Mouse (Mus musculus): ENCODE measurements around the gene Mthfr. TPM values are rescaled to one million over a fixed set of nuclear protein-coding genes. Genes with fewer than 3 reads are reported as not detected.
A peak's percentile ranks its signal among the peaks of the same experiment; 100 is the strongest.

Gene Mthfr
- polyA plus RNA-seq (2015; fragmentation: Nextera tagmentation; extraction: Ambion mirVana) = 16.6 and 17.1 TPM in 2 replicates

DNA sequence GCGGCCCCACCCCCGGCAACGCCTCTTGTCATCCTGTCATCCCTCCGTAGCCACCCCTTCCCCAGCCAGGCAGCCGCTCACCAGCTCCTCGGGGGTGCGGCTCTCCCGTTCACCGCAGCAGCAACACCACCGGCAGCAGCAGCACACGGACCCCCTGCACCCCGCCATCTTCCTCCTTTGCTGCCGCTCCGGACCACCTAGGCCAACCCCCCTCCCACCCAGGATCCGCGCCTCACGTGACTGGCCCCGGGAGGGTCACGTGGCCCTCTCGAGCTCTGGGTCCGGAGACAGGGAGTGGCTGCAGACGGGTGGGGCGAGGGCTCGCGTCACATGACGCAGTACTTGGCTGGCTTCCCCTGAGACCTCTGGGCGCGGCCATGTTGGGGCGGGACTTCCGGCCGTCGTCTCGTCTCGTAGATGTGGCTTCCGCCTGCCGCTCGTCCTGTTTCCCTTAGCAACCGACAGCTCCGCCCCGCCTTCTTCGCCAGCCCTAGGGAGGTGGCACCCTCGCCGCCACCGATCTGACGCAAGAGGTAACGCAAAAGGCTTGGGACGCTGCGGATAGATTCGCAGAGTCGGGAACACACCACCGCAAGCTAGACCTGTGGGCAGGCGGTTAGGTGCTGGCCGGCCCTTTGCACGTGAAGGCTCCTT, at the start of gene Mthfr, which contains the start of gene Clcn6:
Gene Mthfr (plus strand): TSS at position 478 of the 654 bp plus-strand sequence.
Gene Clcn6 (minus strand): TSS at position 222 of the 654 bp plus-strand sequence.
- Histone ChIP-seq H3K27me3 (no peaks in the 10 kb centered on the region), H3K27ac (replicated peaks) (peak within 1 kb of the TSS; percentile 85), H3K4me3 (peak within 1 kb of the TSS; percentile 57), H3K36me3 (peaks cover 21% of the 10 kb centered on the region; the same call in 1 of the 2 replicates), H3K4me1 (peaks cover 55% of the 10 kb centered on the region), H3K9me3 (no peaks in the 10 kb centered on the region), H3K9ac (replicated peaks) (peak within 1 kb of the TSS; percentile 69), H3K4me2 (replicated peaks) (peak within 1 kb of the TSS; percentile 67)
- WGBS = under 1% methylated on average over 54 of the region's 54 CpGs
- peak; percentile 94 for ATAC-seq (replicated peaks)

DNA sequence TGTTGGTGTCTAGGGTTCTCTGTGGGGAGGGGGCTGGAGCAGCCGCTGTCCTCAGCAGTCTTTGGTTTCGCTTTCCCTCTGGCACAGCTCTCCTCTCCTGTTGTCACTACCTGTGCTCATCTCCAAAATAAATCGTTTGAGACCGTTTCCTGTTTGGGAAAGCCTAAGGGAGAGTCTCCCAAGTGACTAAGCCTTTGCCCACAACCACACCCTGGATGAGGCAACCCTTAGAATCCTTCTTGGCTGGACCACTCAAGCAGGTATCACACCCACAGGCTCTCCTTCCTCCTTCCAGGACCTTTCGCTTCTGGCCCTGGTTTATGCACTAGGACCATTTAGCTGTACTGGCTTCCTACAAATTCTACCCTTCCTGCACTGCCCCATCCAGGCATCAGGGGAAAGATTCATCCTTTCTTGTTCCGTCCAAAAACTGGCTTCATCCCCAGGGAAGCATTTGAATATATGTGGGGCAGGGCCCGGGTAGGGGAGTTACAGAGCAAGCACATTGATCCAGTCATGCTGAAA, 45.2 kb upstream of the Mthfr start:
- Histone ChIP-seq H3K9me3 (no peaks in the 10 kb centered on the region), H3K4me3 (no peak overlapping the region), H3K27me3 (no peaks in the 10 kb centered on the region), H3K27ac (replicated peaks) (no peak overlapping the region), H3K9ac (replicated peaks) (no peak overlapping the region), H3K4me2 (replicated peaks) (no peak overlapping the region), H3K36me3 (no peaks in the 10 kb centered on the region), H3K4me1 (no peaks in the 10 kb centered on the region)
- no peak for ATAC-seq (replicated peaks)
- whole genome bisulfite sequencing = 67% methylated on average over 7 of the region's 7 CpGs

DNA sequence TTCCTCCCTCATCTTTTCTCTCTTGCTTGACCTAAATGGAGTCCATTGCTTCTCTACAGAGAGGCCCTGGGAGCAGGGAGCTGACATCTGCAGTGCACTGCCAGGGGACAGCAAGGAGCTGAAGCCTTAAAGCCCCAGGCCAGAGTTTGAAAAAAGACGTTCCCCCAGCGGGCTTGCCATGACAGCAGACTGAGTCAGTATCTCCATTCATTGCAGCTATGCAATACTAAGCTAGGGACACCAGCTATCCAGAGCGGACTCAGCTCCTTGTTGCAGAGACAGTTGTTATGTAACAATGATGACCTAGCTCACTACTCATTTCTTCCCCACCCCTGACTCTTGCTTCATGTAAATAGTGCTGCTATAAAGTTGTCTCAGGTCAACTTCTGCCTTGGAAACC, 43.6 kb upstream of the Mthfr start:
- Histone ChIP-seq H3K4me1 (no peaks in the 10 kb centered on the region), H3K27ac (replicated peaks) (no peak overlapping the region), H3K4me3 (no peak overlapping the region), H3K36me3 (no peaks in the 10 kb centered on the region), H3K9me3 (no peaks in the 10 kb centered on the region), H3K27me3 (no peaks in the 10 kb centered on the region), H3K4me2 (replicated peaks) (no peak overlapping the region), H3K9ac (replicated peaks) (no peak overlapping the region)
- no peak for ATAC-seq (replicated peaks)
- WGBS = 89% methylated on average over 3 of the region's 3 CpGs

DNA sequence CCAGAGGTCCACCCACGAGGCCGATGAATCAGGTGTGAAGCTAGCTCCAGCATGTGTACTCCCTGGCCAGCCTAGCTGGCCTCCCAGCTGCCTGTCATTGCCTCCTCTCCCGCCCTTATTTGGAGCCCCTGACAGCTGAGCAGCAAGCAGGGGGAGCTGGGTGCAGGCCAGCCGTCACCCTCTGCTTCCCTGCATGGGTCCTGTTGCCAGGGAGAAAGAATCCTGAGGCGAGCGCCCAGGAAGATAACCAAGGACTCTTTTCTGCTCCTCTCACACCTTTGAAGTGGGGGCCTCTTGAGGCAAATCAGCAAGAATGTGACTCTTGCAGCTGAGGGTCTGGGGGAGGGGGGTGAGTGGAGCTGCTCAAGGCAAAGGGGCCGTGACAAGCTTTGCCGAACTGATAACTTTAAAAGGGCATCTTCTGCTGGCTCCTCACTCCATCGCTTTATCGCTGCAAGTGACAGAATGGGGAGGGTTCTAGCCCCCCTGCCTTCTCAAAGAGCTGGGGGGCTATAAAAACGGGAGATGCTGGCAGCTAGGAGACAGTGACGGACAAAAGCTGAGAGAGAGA, 38.6 kb upstream of the Mthfr start, which contains the start of gene Nppa:
Gene Nppa (plus strand): TSS at position 521 of the 571 bp plus-strand sequence.
- Histone ChIP-seq H3K4me2 (replicated peaks) (no peak within 1 kb of the TSS), H3K27me3 (no peaks in the 10 kb centered on the region), H3K4me1 (0 out of 2 replicates have a peak, but pooled peaks cover 4% of the 10 kb centered on the region), H3K9ac (replicated peaks) (no peak within 1 kb of the TSS), H3K4me3 (no peak within 1 kb of the TSS), H3K27ac (replicated peaks) (0 out of 2 replicates have a peak within 1 kb of the TSS, but pooled peaks have one; percentile 25), H3K36me3 (peaks cover 14% of the 10 kb centered on the region), H3K9me3 (no peaks in the 10 kb centered on the region)
- 50% methylated on average over 12 of the region's 12 CpGs for WGBS
- peak; percentile 37; the same call in 1 of the 2 replicates for ATAC-seq (replicated peaks)

DNA sequence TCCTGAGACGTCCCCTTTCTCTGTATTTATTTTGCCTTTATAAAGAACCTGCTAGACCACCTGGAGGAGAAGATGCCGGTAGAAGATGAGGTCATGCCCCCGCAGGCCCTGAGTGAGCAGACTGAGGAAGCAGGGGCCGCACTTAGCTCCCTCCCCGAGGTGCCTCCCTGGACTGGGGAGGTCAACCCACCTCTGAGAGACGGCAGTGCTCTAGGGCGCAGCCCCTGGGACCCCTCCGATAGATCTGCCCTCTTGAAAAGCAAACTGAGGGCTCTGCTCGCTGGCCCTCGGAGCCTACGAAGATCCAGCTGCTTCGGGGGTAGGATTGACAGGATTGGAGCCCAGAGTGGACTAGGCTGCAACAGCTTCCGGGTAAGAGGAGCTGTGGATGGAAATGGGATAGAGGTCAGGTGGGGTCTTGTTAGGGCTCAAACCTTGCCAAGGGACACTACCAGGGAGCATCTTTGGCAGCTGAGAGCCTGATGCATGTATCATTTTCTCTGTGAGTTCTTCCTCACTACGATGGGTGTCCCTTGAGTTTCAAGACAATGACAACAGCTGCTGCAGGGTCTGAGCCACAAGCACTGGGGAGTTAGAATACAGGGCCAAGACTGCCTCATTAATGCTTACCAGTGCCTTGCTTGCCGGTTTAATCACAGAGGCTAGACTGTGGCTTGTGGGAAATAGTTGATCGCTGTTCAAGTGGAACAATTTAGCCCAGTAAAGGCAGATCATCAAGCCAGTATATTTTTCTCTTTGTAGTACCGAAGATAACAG, 37.7 kb upstream of the Mthfr start:
- Histone ChIP-seq H3K4me1 (0 out of 2 replicates have a peak, but pooled peaks cover 4% of the 10 kb centered on the region), H3K36me3 (peaks cover 23% of the 10 kb centered on the region), H3K4me3 (no peak overlapping the region), H3K27me3 (no peaks in the 10 kb centered on the region), H3K27ac (replicated peaks) (0 out of 2 replicates have a peak overlapping the region, but pooled peaks have one; percentile 25), H3K9ac (replicated peaks) (no peak overlapping the region), H3K9me3 (no peaks in the 10 kb centered on the region), H3K4me2 (replicated peaks) (no peak overlapping the region)
- 80% methylated on average over 17 of the region's 17 CpGs for WGBS
- ATAC-seq (replicated peaks) = 0 out of 2 replicates have a peak, but pooled peaks have one; percentile 34

DNA sequence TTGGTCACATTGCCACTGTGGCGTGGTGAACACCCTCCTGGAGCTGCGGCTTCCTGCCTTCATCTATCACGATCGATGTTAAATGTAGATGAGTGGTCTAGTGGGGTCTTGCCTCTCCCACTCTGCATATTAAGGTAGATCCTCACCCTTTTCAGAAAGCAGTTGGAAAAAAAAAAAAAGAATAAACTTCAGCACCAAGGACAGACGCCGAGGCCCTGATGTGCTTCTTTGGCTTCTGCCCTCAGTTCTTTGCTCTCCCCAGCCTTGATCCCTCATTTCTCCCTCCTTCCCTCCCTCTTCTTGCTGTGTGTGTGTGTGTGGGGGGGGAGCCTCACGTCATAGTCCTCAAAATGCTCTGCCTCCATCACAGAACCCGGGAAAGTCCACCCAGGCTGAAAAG, 37.0 kb upstream of the Mthfr start:
- peaks cover 30% of the 10 kb centered on the region for H3K36me3 ChIP-seq
- H3K4me1 ChIP-seq = 0 out of 2 replicates have a peak, but pooled peaks cover 4% of the 10 kb centered on the region
- no peak overlapping the region for H3K9ac ChIP-seq (replicated peaks)
- H3K27me3 ChIP-seq = no peaks in the 10 kb centered on the region
- no peak overlapping the region for H3K27ac ChIP-seq (replicated peaks)
- H3K4me2 ChIP-seq (replicated peaks) = no peak overlapping the region
- ATAC-seq (replicated peaks) = no peak
- no peaks in the 10 kb centered on the region for H3K9me3 ChIP-seq
- 49% methylated on average over 8 of the region's 8 CpGs for WGBS
- H3K4me3 ChIP-seq = no peak overlapping the region

DNA sequence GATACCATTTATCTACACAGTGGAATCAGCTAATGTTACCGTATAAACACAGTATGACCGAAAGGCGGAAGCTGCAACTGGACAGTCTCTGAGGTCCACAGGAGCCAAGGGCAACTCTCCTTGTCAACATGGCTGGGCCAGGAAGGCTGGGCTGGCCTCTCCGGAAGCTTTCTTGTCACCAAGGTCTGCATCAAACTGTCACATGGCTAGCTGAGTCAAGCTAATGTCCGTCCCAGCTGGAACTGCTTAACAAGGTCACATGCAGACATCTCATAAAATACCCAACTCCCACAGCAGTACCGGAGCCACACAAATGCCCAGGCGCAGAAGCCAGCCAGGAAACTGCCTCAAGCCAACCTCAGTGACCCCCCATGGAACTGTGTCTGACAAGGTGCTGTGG, 34.5 kb upstream of the Mthfr start:
- Histone ChIP-seq H3K9ac (replicated peaks) (no peak overlapping the region), H3K4me3 (no peak overlapping the region), H3K36me3 (peaks cover 55% of the 10 kb centered on the region), H3K27ac (replicated peaks) (no peak overlapping the region), H3K4me2 (replicated peaks) (no peak overlapping the region), H3K9me3 (no peaks in the 10 kb centered on the region), H3K27me3 (no peaks in the 10 kb centered on the region), H3K4me1 (0 out of 2 replicates have a peak, but pooled peaks cover 4% of the 10 kb centered on the region)
- ATAC-seq (replicated peaks) = no peak
- WGBS = 92% methylated on average over 7 of the region's 7 CpGs

DNA sequence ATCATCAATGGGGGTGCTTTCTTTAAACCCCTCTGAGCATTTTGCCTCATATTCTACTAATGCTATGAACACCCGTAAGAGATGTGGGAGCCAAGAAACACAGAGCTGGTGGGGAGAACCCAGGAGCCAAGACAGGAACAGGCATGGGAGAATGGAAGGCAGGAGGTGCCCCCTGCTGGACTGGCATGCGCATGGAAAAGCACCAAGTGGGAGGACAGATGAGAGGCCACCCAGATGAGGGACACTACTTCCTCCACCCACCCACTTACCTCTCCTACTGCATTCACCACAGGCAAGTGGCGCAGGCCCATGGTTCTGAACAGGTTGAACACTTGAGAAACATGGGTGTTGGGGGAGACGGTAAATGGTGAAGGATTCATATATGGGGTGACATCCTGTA, 30.5 kb upstream of the Mthfr start:
- Histone ChIP-seq H3K9me3 (no peaks in the 10 kb centered on the region), H3K9ac (replicated peaks) (no peak overlapping the region), H3K4me3 (no peak overlapping the region), H3K27ac (replicated peaks) (no peak overlapping the region), H3K4me2 (replicated peaks) (no peak overlapping the region), H3K4me1 (no peaks in the 10 kb centered on the region), H3K36me3 (peaks cover 95% of the 10 kb centered on the region), H3K27me3 (no peaks in the 10 kb centered on the region)
- 76% methylated on average over 4 of the region's 4 CpGs for WGBS
- ATAC-seq (replicated peaks) = peak; percentile 38; the same call in 1 of the 2 replicates

DNA sequence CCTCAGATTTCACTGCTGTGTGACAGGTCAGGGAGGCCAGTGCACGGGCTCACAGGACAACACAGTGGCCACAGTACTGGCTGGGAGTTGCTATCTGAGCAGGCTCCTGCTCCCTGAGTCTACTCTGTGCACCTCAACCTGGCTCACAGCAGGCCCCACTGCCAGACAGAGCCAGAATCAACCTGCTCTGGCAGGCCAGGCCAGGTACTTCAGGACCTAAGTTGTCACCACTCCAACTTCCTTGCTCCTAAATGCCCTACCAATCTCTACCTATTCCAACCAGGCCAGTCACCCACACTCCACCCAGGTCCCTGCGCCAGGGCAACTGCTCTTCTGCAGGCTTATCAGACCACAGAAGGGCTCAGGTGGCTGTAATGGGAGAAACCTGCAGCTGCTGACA, 29.2 kb upstream of the Mthfr start:
- H3K4me2 ChIP-seq (replicated peaks) = no peak overlapping the region
- ATAC-seq (replicated peaks) = no peak
- H3K36me3 ChIP-seq = peaks cover 100% of the 10 kb centered on the region
- H3K9me3 ChIP-seq = no peaks in the 10 kb centered on the region
- no peak overlapping the region for H3K9ac ChIP-seq (replicated peaks)
- H3K4me3 ChIP-seq = no peak overlapping the region
- no peak overlapping the region for H3K27ac ChIP-seq (replicated peaks)
- 92% methylated on average over 2 of the region's 2 CpGs for WGBS
- no peaks in the 10 kb centered on the region for H3K4me1 ChIP-seq
- H3K27me3 ChIP-seq = no peaks in the 10 kb centered on the region

DNA sequence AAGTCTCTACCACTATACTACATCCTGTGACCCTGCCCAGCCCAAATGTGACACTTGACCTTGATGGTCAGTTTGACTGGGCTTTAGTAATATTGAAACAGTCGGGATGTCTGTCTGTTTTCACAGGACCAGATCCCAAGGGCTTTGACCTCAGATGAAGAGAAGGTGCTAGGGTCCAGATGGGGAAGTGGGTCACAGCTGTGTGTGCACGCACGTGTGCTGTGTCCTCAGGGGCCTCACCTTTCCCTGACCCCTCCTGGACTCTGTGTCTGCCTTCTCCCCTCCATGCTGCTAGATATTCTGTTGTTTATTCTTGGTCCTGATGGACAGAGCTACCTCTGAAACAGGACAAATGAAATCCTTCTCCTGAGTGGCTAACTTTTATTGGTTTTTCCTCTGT, 27.5 kb upstream of the Mthfr start:
- H3K27me3 ChIP-seq = no peaks in the 10 kb centered on the region
- H3K4me1 ChIP-seq = no peaks in the 10 kb centered on the region
- H3K4me2 ChIP-seq (replicated peaks) = no peak overlapping the region
- WGBS = 93% methylated on average over 3 of the region's 3 CpGs
- peaks cover 100% of the 10 kb centered on the region for H3K36me3 ChIP-seq
- no peak overlapping the region for H3K27ac ChIP-seq (replicated peaks)
- no peak overlapping the region for H3K4me3 ChIP-seq
- H3K9me3 ChIP-seq = no peaks in the 10 kb centered on the region
- ATAC-seq (replicated peaks) = no peak
- no peak overlapping the region for H3K9ac ChIP-seq (replicated peaks)

DNA sequence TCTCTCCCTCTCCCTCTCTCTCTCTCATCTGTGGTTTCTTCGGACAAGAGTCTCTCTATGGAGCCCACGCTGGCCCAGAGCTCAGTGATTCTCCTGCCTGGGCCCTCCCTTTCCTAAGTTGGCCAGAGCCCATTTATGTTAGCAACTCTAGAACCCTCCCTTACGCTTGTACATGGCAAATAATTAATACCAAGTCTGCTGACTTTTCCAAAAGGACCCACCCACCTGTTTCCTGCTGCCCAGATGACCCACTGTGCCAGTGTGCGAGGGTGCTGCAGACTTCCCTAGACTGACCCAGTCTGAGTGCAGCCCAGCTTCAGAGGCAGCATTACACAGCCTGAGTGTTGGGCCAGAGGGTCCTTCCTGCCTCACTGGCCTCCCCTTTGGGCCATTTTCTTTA, 26.7 kb upstream of the Mthfr start:
- no peaks in the 10 kb centered on the region for H3K27me3 ChIP-seq
- WGBS = 90% methylated on average over 4 of the region's 4 CpGs

DNA sequence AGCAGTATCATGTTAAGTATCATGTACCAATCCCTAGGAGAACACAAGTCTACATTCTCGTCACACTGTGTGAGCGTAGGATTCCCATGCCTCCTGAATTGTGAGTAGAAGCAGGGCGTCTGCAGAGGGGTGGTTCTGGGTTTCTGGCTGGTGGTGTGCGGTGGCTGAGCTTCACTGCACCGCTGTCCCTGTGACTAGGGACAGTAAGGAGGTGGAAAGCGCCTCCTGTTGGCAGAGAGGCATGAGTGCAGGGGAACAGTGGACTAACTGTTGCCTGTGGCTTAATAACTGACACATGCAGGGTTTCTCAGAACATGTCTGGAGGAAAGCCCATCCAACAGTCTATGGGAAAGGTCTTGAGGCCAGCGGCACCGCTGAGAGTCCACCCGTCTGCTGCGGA, 23.5 kb upstream of the Mthfr start:
- Histone ChIP-seq H3K4me1 (peaks cover 9% of the 10 kb centered on the region), H3K36me3 (peaks cover 97% of the 10 kb centered on the region), H3K27ac (replicated peaks) (no peak overlapping the region), H3K4me2 (replicated peaks) (no peak overlapping the region), H3K9me3 (no peaks in the 10 kb centered on the region), H3K27me3 (no peaks in the 10 kb centered on the region), H3K9ac (replicated peaks) (no peak overlapping the region), H3K4me3 (no peak overlapping the region)
- WGBS = 86% methylated on average over 10 of the region's 10 CpGs
- no peak for ATAC-seq (replicated peaks)

More for the DNA sequence above, 26.7 kb upstream of the Mthfr start:
- no peak overlapping the region for H3K4me3 ChIP-seq
- peaks cover 100% of the 10 kb centered on the region for H3K36me3 ChIP-seq
- no peak overlapping the region for H3K9ac ChIP-seq (replicated peaks)
- no peak overlapping the region for H3K4me2 ChIP-seq (replicated peaks)
- H3K9me3 ChIP-seq = no peaks in the 10 kb centered on the region
- ATAC-seq (replicated peaks) = no peak
- no peak overlapping the region for H3K27ac ChIP-seq (replicated peaks)
- no peaks in the 10 kb centered on the region for H3K4me1 ChIP-seq
